Mouse (Mus musculus) frontal cortex, postnatal 25 days (tissue): ENCODE results near the gene Fndc10.
"Not testable (repeated sequence)": the region's sequence is repeated elsewhere in the genome, so short reads cannot be mapped to it uniquely, and the experiment has no call there.

Experiments
- DNase-seq, 2 experiments: peaks; one replicate each; pipeline ENCODE4 v3.0.0; 2022; ENCODE audit warnings: low spot score in 2 of 2

The Fndc10 gene

DNA sequence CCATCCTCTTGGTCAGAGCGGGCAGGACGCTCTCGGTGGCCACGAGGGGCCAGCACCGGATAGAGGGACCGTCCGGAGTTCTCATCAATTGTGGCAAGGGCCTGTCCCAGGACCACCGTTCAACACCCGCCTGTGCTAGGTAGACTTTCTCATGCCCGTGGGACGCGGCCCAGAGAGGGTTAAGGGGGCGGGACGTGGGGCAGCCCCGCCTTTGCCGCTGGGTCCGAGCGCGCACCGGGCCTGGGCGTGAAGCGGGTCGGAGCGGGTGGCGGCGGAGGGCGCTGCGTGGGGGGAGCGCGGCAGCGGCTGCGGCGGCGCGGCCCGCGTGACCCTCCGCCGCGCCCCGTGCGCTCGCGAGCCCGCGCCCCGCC is at the start of gene Fndc10:
Fndc10 (plus strand) TSS at position 232 of the 371 bp plus-strand sequence.
- DNase-seq, result peak; percentile 51 to 54

DNA sequence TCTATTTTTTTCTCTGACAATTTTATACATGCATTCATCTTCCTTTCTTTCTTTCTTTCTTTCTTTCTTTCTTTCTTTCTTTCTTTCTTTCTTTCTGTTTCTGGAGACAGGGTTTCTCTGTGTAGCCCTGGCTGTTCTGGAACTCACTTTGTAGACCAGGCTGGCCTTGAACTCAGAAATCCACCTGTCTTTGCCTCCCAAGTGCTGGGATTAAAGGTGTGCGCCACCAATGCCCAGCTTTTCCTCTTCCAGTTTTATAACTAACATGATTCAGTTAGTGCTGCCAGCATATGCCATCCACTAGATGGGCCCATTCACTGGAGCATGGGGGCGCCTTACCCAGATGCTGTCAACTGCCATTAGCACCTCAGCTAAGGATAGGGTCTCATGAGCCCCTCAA is 48.8 kb upstream of the Fndc10 start, which contains the start of gene Gm10563:
Gm10563 (minus strand) TSS at position 101 of the 400 bp plus-strand sequence.
- DNase-seq, result not testable (repeated sequence)

DNA sequence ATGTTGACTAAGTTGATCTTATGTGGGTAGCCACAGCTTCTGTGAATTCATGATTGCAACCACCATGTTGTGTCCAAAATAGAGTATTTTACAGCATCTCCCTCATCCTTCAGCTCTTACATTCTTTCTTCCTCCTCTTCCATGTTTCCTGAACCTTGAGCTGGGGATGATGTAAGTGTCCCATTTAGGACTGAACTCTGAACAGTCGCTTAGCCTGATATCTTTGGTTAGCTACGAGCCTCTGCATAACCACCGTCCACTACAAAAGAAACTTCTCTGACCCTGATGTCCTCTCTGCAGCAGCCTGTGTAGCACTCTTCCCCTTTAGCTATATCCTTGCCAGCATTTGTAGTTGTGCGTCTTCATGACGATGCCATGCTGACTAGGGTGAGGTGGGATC is 48.4 kb upstream of the Fndc10 start:
- DNase-seq, result no peak

DNA sequence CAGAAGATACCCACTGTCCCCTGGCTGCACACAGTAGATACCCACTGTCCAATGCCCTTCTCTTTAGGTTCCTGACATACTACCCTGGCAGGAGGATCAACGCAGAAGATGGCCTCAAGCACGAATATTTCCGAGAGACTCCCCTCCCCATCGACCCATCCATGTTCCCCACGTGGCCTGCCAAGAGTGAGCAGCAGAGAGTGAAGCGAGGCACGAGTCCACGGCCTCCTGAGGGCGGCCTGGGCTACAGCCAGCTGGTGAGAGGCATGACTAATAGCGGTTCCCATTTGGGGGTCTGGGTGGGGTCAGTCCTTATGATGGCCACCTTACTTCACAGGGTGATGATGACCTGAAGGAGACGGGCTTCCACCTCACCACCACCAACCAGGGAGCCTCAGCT is 44.8 kb upstream of the Fndc10 start:
- no peak for DNase-seq

GRCm38 (mm10) chr4:155651553-155652269 is 42.4 kb upstream of the Fndc10 start:
- no peak for DNase-seq

DNA sequence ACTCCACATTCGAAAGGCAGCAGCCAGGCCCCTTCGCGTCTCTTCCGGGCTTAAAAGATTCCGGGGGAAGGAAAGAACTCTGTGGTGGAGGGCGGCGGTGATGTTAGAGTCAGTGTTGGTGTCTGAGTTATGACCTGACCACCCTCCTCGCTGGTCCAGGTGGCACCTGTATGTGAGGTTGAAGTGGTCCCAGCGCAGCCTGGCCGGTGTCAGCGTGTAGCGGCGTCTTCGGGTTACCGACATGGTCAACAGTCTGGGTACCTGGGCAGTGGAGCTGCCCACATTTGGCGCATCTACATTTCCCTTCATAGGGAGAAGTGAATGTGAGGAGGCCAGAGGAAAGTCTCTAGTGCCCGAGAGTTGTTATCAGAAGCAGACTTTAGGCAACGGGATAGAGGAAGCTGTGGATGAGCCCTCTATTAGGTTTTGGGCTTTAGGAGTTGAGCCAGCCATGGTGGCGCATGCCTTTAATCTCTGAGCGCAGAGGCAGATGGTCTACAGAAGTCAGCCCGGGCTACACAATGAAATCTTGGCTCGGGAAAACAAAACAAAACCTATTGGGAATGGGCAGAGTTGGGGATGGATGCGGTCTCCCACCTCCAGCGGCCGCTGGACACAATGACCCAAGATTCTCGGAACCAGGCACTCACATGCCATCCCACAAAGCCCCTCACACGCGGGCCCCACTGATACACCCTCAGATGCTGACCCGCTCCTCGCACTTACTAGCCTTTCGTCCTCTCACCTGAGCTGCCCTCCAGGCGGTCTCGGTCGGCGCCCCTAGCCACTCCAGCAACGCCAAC is 41.7 kb upstream of the Fndc10 start:
- no peak for DNase-seq

GRCm38 (mm10) chr4:155653086-155653450 is 41.1 kb upstream of the Fndc10 start, which contains the start of gene Mmp23:
TSS of gene Mmp23 (minus strand) at chr4:155653384.
- no peak for DNase-seq

DNA sequence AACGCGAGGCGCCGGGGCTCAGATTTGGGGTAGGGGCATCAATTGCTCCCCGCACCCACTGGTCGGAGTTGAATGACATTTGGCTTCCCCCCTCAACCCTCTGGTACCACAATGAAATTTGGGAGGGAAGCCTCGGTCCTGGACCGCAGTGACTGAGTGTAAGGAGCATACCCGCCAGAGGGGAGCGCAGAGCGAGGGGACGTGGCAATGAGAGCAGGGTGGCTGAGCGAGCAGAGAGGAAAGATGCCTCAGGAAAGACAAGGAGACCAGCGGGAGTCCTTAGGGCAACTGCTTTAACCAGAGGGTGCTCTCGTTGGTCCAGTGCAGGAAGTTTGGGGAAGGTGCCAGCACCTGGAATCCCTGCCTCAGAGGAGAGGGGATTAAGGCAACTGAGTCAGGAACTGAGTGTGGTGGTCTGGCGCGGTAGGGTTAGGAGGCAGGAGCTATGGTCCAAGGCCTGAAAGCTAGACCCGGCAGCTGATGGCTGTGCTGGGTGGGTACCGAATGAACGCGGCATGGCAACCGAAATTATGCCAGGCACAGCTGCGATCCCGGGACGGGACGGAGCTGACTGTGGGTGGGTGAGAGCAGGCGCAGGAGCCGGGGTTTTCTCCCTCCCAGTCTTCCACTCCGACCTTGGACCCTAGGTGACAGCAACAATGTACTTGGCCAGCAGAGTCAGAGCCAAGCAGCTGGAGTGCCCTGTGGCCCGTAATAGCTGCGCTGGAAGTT is 40.5 kb upstream of the Fndc10 start:
- no peak for DNase-seq

DNA sequence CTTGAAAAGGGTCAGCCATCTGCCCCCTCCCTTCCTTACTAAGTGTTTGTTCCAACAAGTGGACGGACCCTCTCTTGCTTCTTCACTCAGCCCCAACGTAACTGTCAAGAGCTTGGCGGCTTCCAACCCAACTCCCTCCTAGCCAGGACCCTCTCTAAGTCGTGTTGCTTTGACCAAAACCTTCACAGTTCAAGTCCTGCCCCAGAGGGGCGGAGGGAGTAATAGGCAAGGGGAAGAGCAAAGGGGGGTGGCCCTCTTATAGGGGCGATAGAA is 40.0 kb upstream of the Fndc10 start:
- DNase-seq, result no peak

- no peak for DNase-seq
These were observed 39.5 kb upstream of the Fndc10 start for GRCm38 (mm10) chr4:155654456-155655298.

- DNase-seq, result no peak
These were observed 37.9 kb upstream of the Fndc10 start for GRCm38 (mm10) chr4:155656214-155656751.

DNA sequence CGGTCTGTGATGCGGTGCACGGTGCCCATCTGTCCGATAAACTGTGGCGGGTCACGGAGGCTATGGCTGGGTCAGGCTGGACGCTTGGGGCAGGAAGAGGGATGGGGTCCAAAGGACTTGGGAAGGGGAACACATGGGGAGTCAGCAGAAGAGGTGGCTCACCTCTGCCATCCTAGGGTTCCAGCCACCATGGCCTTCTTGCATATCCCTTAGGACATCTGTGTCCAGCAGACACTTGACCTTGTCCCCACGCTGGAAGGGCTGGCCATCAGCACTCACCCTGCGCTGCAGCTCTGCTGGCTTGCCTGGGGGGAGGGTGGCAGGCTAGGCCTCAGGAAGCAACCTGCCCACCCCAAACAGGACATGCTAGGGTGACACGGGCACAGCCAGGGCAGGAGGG is 35.2 kb upstream of the Fndc10 start:
- no peak for DNase-seq

DNA sequence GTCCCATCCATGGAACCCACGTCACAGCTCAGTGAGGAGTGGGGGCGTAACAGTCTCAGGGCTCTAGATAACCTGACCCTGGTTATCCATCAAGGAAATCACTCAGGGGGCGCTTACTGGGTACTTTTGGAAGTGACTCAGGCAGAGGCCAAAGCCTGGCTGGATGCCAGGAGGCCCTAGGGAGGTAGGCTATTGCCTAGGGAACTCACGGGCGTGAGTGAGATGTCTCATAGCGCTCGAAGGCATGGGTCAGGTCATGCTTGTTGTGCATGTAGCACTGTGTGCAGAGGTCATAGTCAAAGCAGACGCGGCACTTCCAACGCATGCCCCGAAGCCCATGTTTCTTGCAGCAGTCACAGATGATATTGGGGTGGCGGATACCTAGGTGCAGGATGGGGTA is 33.5 kb upstream of the Fndc10 start:
- no peak for DNase-seq

DNA sequence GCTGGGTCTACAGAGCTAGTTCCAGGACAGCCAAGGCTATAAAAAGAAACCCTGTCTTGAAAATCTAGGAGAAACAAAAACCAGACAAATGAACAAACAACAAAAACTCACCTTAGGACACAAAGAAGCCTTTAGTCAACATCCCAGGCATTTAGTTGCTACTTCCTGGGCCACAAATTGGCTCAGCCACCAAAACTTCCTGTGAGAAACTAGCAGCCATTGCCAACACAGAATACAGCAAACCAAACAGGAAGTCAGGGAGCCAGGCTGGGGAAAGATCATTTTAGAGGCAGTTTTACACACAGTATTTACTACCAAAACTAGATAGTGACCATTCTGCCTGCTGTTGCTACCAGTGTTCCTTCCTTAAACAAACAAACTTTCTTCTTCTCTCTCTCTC is 27.2 kb upstream of the Fndc10 start:
- DNase-seq, result no peak

DNA sequence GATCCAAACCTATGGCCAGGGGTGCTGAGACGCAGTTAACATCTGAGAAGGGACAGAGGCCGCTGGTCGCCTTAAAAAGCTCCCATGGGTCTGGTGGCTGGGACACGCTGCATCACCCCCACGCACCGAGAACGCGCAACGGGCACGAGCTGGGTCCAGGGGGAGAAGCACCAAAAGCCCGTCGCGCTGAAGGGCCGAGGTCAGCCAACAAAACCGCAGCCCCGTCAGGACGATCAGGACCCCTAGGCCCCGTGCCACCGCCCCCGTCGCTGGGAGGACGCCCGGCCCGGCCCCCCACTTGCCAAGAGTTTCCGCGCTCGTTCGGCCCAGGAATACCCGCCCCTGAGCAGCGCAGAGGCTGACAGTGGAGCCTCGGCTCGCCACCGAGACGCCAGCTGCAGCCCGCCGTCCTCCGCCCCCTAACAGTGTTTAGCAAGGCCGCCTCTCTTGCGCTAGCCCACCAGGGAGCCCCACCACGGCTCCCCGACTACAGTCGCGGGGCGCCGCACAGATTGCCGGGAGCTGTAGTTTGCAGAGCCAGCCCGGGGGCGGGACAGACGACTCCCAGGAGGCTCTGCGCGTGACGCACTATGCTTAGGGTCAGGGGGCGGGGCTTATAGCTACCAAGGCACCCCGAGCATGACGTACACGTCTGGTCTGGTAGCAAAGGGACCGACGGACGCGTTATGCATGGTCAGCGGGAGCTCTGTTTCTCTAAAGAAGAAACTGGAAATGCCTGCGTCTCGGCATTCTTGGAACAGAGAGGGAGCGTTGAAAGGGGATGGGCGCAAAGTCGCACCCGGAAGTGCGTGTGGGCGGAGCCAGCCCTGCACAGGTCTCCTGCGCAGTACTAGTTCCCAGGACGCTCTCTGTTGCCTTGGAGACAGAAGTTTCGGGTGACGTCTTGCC is 25.2 kb upstream of the Fndc10 start, which contains the start of gene Mib2:
Mib2 (minus strand) TSS at position 510 of the 909 bp plus-strand sequence.
- DNase-seq, result peak; percentile 95 to 98

- no peak for DNase-seq
These were observed 24.5 kb upstream of the Fndc10 start for GRCm38 (mm10) chr4:155669598-155670075.

GRCm38 (mm10) chr4:155670236-155670635 is 23.9 kb upstream of the Fndc10 start:
- DNase-seq, result not testable (repeated sequence)

DNA sequence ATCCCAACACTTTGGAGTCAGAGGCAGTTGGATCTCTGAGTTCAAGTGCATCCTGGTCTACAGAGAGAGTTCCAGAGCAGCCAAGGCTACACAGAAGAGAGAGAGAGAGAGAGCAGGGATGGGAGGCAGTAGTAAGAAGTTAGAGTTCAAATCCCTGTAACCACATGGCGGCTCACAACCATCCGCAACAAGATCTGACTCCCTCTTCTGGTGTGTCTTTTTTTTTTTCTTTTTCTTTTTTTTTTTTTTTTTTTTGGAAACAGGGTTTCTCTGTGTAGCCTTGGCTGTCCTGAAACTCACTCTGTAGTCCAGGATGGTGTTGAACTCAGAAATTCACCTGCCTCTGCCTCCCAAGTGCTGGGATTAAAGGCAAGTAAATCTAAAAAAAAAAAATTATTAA is 22.1 kb upstream of the Fndc10 start:
- DNase-seq, result no peak

DNA sequence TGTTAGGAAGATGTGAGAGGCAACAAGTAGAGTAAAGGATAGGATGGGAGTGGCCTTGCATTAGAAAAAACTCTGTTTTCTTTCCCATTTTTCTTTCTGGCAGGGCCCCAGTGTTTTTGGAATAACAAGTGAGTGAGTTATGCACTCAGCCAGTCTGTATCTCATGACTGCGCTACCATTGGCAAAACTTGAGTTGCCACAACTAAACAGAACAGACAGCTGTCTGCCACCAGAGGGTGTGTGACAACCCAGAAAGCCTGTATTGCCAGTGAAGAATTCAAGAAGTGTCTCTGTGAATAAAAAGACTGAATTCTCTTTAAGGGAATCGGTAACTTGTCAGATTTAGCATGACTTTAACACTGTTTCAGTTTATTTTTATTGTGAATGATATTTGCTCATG is 18.2 kb upstream of the Fndc10 start:
- DNase-seq, result no peak

- not testable (repeated sequence) for DNase-seq
These were observed 10.4 kb upstream of the Fndc10 start for GRCm38 (mm10) chr4:155683670-155684277.
